Mouse (Mus musculus) embryo, embryonic 9.5 days (tissue): ENCODE results near the gene Fam19a2.

Experiments used
- DNase-seq: peaks from one replicate; pipeline ENCODE4 v3.0.0-alpha.2; 2017; ENCODE audit errors: extremely low spot score

Fam19a2 gene

GRCm38 (mm10) chr10:123263876-123264309 is at the start of gene Fam19a2:
Gene Fam19a2 (plus strand): TSS chr10:123263996.
- DNase-seq: peak; percentile 77

- DNase-seq: no peak
Observed at GRCm38 (mm10) chr10:123222785-123223184, 41.0 kb upstream of the Fam19a2 start.

- no peak for DNase-seq
Observed at GRCm38 (mm10) chr10:123229420-123229819, 34.4 kb upstream of the Fam19a2 start.

- DNase-seq: no peak
Observed at GRCm38 (mm10) chr10:123248063-123248462, 15.7 kb upstream of the Fam19a2 start.

- no peak for DNase-seq
Observed at GRCm38 (mm10) chr10:123251904-123252303, 11.9 kb upstream of the Fam19a2 start.

GRCm38 (mm10) chr10:123254299-123254698 is 9.5 kb upstream of the Fam19a2 start:
- no peak for DNase-seq

- DNase-seq: no peak
Observed at GRCm38 (mm10) chr10:123255674-123256348, 8.0 kb upstream of the Fam19a2 start.

GRCm38 (mm10) chr10:123264461-123265191 is 830 bp downstream of the Fam19a2 start:
- peak; percentile 57 for DNase-seq

GRCm38 (mm10) chr10:123265241-123265790 is 1.5 kb downstream of the Fam19a2 start:
- DNase-seq: peak; percentile 38

- no peak for DNase-seq
Observed at GRCm38 (mm10) chr10:123268568-123268967, 4.8 kb downstream of the Fam19a2 start.

GRCm38 (mm10) chr10:123274554-123274953 is 10.8 kb downstream of the Fam19a2 start:
- DNase-seq: no peak

- DNase-seq: no peak
Observed at GRCm38 (mm10) chr10:123307300-123307699, 43.5 kb downstream of the Fam19a2 start.

GRCm38 (mm10) chr10:123326271-123326670 is 62.5 kb downstream of the Fam19a2 start:
- no peak for DNase-seq

GRCm38 (mm10) chr10:123341280-123341679 is 77.5 kb downstream of the Fam19a2 start:
- DNase-seq: no peak

- DNase-seq: peak; percentile 30
Observed at GRCm38 (mm10) chr10:123342591-123343236, 78.9 kb downstream of the Fam19a2 start.

GRCm38 (mm10) chr10:123346301-123346700 is 82.5 kb downstream of the Fam19a2 start:
- DNase-seq: no peak

- no peak for DNase-seq
Observed at GRCm38 (mm10) chr10:123353667-123354066, 89.9 kb downstream of the Fam19a2 start.

- DNase-seq: no peak
Observed at GRCm38 (mm10) chr10:123357010-123357409, 93.2 kb downstream of the Fam19a2 start.

GRCm38 (mm10) chr10:123360492-123360891 is 96.7 kb downstream of the Fam19a2 start:
- no peak for DNase-seq

- DNase-seq: no peak
Observed at GRCm38 (mm10) chr10:123364628-123365027, 100.8 kb downstream of the Fam19a2 start.

- DNase-seq: no peak
Observed at GRCm38 (mm10) chr10:123367152-123367864, 103.5 kb downstream of the Fam19a2 start.

- no peak for DNase-seq
Observed at GRCm38 (mm10) chr10:123383277-123383676, 119.5 kb downstream of the Fam19a2 start.
